Mouse (Mus musculus) large intestine, adult 2 months (tissue): ENCODE data around the gene 8030474K03Rik. TPM values are rescaled to one million over a fixed set of nuclear protein-coding genes. Genes with fewer than 3 reads are reported as not detected.
A peak's percentile ranks its signal among the peaks of the same experiment; 100 is the strongest.
"Not testable (repeated sequence)": the region's sequence is repeated elsewhere in the genome, so short reads cannot be mapped to it uniquely, and the experiment has no call there.

Experiments
- DNase-seq: peaks from one replicate; pipeline ENCODE4 v3.0.0-alpha.2; 2012; ENCODE audit warnings: low read depth, low spot score
- WGBS: fragments of 180-500 bp; shearing (Covaris S2); methylation state at CpG from one replicate; pipeline ENCODE4 v1.1.7; 2018; 5-methylcytosine and 5-hydroxymethylcytosine counted together
- polyA plus RNA-seq: library from polyadenylated mRNA; depleted of rRNA; stranded (reverse); fragments of >200 nt; gene quantifications from 2 replicates; pipeline ENCODE4 v1.2.3, GENCODE M21; 2012; rRNA removed

Gene 8030474K03Rik
- not detected in 2 replicates for polyA plus RNA-seq

GRCm38 (mm10) chrX:101794342-101794741, at the start of gene 8030474K03Rik, which contains the start of gene Gm4779:
8030474K03Rik (plus strand) TSS chrX:101794656.
Gm4779 (minus strand) TSS chrX:101794423.
- no peak for DNase-seq
- WGBS: 95% methylated on average over 35 of the region's 35 CpGs

GRCm38 (mm10) chrX:101750144-101750543, 44.3 kb upstream of the 8030474K03Rik start:
- 78% methylated on average over 4 of the region's 4 CpGs for WGBS
- no peak for DNase-seq

GRCm38 (mm10) chrX:101754478-101754877, 40.0 kb upstream of the 8030474K03Rik start:
- no peak for DNase-seq
- WGBS: 52% methylated on average over 5 of the region's 5 CpGs

DNA sequence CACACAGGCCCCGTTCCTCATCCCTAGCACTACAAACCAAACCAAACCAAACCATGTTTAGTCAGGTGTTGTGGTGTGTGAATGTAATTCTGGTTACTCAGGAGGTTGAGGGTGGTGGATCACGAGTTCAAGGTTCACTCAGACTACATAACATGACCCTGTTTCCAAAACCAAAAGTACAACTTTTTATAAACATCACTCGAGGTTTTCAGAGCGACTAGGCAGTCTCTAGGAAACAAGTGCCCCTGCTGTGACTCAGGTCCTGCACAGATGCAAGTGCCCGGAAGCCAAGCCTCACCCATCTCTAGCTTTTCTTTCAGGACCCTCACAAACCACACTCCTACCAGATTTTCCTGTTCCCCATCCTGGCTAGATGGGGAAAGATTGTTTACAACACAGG, 29.8 kb upstream of the 8030474K03Rik start:
- 52% methylated on average over 5 of the region's 5 CpGs for WGBS
- DNase-seq: no peak

- no peak for DNase-seq
- WGBS: 75% methylated on average over 4 of the region's 4 CpGs
Observed at GRCm38 (mm10) chrX:101765111-101765510, 29.3 kb upstream of the 8030474K03Rik start.

GRCm38 (mm10) chrX:101767280-101767679, 27.2 kb upstream of the 8030474K03Rik start:
- DNase-seq: no peak
- 65% methylated on average over 7 of the region's 7 CpGs for WGBS

DNA sequence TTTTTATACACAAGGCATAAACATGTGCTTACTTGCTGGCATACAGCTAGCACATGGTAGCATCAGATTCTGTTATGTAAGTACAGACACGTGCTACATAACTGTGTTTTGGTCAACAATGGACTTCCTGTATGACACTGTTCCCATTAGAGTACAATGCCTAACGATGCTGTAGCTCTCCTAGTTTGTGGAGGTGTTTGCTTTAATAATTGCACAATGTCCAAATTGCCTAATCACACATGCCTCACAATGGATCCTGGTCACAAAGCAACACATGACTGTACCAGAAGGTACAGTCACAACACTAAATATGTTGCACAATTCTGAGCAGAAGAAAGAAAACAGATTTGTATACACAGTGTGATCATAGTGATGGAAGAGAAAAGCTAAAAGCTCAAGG, 25.0 kb upstream of the 8030474K03Rik start:
- no peak for DNase-seq
- WGBS: 36% methylated on average over 2 of the region's 2 CpGs

- 57% methylated on average over 3 of the region's 3 CpGs for WGBS
- DNase-seq: no peak
Observed at GRCm38 (mm10) chrX:101770307-101770706, 24.1 kb upstream of the 8030474K03Rik start.

GRCm38 (mm10) chrX:101772035-101772434, 22.4 kb upstream of the 8030474K03Rik start:
- peak; percentile 19 for DNase-seq
- 35% methylated on average over 5 of the region's 5 CpGs for WGBS

DNA sequence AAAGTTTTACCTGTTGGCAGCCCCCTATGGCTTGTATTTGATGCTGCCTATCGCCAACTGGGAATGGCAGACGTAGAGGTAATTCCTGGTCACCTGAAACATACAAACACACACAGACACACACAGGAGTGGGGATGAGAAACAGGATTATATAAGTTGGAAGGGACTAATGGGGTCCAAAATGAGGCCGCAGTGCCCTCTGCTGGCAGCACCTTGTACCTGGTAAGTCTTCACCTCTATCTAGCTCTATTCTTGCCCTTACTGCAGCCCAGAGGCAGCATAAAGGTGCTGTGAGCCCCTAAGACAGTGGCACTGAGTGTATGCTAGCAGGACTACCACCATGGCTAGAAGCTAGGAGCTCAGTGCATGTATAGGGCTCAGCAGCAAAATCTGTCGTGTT, 2.9 kb upstream of the 8030474K03Rik start:
- DNase-seq: no peak
- WGBS: 45% methylated on average over 4 of the region's 4 CpGs

DNA sequence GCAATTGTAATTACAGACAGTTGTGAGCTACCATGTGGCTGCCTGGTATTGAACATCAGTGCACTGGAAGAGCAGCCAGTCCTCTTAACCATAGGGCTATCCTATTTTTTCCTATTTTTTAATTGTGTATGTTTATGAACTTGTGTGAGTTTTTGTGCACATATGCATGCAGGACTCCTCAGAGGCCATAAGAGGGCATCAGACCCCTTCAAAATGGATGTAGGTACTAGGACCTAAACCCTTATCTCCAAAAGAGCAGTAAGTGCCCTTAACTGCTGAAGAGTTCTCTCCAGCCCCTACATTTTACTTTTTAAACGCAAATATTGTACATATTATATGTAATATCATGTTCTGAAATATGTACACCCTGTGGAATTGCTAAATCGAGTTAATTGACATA, 11.1 kb downstream of the 8030474K03Rik start:
- WGBS: 37% methylated on average over 2 of the region's 2 CpGs
- DNase-seq: no peak

DNA sequence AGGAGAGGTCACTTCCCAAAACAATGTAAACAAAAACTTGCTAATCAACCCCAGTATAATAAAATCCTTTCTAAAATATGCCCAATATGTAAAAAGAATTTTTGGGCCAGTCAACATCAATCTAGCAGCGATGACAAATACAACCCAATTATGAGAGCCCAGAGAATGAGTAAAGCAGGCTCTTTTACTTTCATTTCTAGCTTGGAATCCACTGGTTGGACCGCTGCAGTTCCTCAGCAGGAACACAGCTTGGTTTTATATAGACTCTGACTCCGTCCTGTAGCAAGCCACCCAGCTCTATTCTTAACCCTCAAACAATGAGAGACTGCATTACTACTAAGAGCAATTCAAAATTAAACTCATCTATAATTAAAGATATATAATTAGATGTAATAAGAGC, 17.3 kb downstream of the 8030474K03Rik start:
- DNase-seq: no peak
- 40% methylated on average over 3 of the region's 3 CpGs for WGBS

DNA sequence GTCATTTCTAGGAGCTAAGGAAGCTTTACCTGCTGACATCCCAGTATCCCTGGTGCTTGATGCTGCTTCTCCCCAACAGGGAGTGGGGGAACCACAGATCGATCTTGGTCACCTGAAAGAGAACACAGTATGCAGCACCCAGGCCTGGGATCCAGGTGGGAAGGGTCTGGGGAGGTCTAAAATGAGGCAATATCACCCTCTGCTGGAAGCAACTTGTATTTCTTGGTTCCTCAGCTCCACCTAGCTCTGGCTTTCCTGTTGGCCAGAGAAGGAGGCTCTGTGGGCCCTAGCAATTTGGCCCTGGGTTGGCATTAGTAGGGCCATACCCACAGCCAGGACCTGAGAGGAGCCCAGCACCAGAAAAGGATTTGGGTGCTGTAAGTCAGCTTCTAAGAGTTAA, 24.7 kb downstream of the 8030474K03Rik start:
- 67% methylated on average over 1 of the region's 1 CpGs for WGBS
- DNase-seq: no peak

DNA sequence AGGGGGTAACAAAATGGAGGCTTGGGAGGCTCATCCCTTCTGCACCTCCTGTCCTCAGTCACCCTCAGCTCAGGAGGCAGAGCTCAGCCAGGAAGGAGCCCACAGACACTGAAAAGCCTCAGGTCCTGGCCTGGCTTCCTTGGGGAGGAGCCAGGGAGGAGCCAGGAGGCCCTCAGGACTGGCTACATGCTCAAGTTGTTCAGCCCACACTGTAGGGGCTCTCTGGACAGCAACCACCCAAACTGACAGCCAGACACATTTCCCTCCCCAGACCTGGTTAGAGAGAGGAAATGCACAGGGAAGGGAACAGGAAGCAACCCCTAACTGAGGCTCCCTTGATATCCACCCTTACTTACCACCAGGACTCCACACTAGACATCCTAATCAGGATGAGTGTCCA, 25.5 kb downstream of the 8030474K03Rik start:
- DNase-seq: not testable (repeated sequence)

GRCm38 (mm10) chrX:101847191-101847795, 52.8 kb downstream of the 8030474K03Rik start:
- WGBS: 77% methylated on average over 5 of the region's 5 CpGs
- DNase-seq: no peak

Other genes starting within 250 kb of the 8030474K03Rik start
- gene Ogt, start 154.6 kb upstream of the 8030474K03Rik start, polyA plus RNA-seq: 29.8 and 77.5 TPM in 2 replicates
- 4.1 and 4.8 TPM in 2 replicates for gene Cxcr3, start 60.4 kb upstream of the 8030474K03Rik start, polyA plus RNA-seq
- 0.08 TPM in 1 of 2 replicates, not detected in the other for gene Gm4779, start 233 bp upstream of the 8030474K03Rik start, polyA plus RNA-seq
- 0.41 and 0.45 TPM in 2 replicates for gene Nhsl2, start 54.7 kb downstream of the 8030474K03Rik start, polyA plus RNA-seq